Mouse (Mus musculus) layer of hippocampus, adult 11-12 months (tissue): ENCODE measurements at regions not wholly inside any gene's neighbourhood (a gene's known extent, or its start where the extent isn't known, plus 50 kb on each side); places are given as distances from the start of the nearest gene placed in this dataset.

Experiments used
- DNase-seq: peaks from one replicate; pipeline ENCODE4 v3.0.0; 2022; ENCODE audit warnings: low spot score

GRCm38 (mm10) chr4:105390378-105390777, 233.2 kb downstream of the Plpp3 start:
- DNase-seq, result no peak

GRCm38 (mm10) chr4:105394366-105394765, 237.2 kb downstream of the Plpp3 start:
- DNase-seq, result no peak

DNA sequence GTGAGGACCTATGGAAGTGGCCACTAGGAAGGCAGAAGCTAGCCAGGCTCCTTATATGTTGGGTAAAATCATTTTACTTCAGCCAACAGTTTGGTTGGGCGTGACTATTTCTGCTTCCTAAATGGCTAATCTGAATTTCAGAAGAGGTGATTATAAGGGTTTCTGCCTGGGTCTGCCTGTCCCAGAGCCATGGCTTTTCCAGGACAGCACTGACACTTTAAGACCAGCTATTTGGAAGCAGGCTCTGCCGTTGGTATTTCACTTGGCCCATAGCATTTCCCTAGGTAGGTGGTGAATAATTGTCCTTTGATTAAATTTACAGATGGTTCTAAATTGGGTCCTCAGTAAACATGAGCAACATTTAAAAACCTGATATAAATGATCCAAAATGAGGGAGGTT, 240.3 kb downstream of the Plpp3 start:
- no peak for DNase-seq

DNA sequence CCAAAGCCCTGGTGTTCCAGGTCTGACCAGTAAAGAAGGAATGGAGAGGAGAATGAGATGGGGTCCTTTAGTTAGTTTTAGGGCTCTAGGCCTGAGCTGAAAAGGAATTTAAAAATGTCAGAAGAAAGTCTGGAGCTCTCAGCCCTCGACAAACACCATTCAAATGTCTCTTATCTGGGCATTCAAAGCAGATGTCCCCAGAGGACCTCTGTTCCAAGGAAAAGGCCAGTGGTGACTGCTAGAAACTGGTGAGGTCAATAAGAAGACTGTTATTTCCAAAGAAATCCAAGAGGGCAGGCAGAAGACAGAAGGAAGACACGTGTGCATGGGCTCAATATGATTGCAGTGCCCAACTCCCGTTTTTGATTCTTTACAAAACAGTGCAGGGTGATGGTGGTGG, 244.9 kb downstream of the Plpp3 start:
- DNase-seq, result no peak

- DNase-seq, result no peak
These were observed 246.0 kb downstream of the Plpp3 start for GRCm38 (mm10) chr4:105403169-105403568.

- DNase-seq, result no peak
These were observed 246.5 kb downstream of the Plpp3 start for GRCm38 (mm10) chr4:105403686-105404085.

- no peak for DNase-seq
These were observed 248.6 kb downstream of the Plpp3 start for GRCm38 (mm10) chr4:105405728-105406127.

DNA sequence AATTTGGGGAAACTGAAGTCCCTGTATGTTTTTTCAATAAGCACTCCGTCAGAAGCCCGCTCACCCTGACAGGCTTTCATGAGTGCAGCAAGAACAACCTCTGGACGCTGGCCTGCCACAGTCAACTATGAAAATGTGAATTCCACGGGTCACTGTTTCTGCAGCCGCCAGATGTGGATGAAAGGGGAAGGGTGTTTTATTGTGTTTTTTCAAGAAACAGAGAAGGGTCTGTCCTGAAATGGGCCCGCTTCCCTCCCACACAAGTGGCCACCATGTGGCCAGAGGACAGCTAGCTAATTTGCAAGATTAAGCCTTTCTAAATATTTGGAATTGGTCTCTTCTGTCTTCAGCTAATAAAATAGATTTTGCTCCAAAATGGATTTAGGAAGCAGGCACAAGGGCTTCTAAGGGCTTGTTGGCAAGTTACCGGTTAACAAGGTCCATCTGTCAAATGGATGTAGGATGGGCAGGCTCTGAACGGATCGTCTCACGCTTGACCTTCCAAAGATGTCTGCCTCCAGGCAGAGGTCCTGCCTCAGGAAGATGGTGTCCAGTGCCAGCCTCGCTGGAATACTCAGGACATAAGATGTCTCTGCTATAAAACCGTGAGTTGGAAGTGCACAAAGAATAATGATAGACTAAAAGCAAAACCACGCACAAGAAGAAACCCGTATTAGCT, 249.8 kb downstream of the Plpp3 start:
- DNase-seq, result no peak

GRCm38 (mm10) chr4:105408896-105409295, 251.7 kb downstream of the Plpp3 start:
- no peak for DNase-seq

DNA sequence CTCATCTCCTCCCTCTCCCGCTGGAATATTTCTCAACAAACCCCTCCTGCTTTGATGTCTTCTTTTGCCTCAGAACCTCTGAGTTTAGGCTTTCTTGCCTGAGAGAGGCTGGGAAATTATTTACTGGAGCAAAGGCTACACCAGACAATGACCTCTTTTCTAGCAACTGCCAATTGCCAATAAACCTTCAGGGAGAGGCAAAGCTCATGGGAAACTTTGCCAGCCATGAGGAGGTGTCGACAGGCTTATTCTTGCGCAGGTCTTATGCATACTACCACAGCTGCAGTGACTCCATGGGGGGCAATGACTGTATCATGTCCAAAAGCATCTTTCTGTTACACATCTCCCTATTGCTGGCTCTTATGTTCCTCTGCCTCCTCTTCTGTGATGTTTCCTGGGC, 260.0 kb downstream of the Plpp3 start:
- DNase-seq, result no peak

DNA sequence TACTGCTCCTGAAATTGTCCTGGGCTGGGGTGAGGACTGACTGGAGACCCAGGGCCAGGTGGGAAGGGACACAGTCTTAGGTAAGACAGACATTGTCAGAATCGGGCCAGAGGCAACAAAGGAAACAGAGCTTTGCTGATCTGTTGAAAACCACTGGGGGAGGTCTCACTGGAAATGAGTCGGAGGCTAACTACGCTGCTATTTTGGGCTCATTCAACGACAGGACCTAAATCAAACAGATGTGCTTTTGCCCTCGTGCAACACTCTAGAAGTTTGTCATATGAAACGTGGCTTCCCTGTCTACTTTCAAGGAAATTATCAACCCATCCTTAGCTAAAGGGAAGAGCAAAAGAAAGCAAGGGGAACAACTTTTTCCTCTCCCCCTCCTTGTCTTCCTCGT, 265.3 kb downstream of the Plpp3 start:
- DNase-seq, result no peak

GRCm38 (mm10) chr4:105423727-105424201, 266.6 kb downstream of the Plpp3 start:
- DNase-seq, result no peak

DNA sequence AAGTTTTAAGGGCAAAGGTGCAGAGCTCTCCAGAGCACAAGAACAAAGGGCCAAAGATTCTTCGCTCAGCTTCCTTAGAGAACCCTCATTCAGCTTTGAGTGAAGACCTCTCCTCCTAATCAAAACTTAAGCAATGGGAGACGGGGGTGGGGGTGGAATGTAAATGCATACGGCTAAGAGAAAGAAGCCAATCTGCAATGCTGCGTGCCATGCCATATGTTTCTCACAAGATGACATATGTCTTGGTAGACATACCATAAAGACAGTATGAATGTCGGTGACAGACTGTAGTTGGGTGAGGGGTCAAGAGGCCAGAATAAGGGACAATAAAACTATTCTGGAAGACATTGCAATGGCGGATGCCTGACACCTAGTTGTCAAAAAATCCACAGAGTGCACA, 267.9 kb downstream of the Plpp3 start:
- DNase-seq, result no peak

GRCm38 (mm10) chr4:105427581-105427980, 270.4 kb downstream of the Plpp3 start:
- no peak for DNase-seq

DNA sequence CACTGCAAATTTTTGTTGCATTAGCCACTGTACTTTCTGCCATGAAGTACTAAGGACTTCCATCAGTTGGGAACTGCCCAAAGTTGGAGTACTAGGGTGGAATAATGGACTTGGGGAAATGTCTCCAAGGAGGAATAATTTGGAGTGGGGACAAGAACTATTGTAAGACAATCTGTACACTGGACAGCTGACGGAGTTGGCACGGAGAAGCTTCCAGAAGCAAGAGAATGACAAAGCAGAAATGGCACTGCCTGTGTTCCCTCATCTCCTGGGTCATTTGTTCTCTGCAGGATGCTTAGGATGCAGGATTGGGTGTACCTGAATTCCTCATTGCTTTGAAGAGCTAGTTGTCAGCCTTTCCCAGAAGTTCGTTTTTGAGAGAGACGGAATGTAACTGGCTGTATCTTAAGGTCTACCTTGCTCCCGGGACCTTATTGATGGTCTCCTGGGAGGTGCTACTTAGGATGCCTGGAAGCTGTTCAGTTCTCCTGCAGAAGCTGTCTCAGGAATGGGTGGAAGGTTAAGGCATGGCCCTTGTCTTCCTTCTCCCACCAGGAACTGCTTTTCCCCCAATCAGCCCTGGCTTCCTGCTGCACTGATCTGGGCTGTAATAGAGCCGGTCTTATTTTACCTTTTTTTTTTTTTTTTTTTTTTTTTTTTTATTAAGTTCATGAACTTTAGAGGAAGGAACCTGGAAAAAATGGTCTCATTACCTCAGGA, 272.4 kb downstream of the Plpp3 start:
- no peak for DNase-seq

DNA sequence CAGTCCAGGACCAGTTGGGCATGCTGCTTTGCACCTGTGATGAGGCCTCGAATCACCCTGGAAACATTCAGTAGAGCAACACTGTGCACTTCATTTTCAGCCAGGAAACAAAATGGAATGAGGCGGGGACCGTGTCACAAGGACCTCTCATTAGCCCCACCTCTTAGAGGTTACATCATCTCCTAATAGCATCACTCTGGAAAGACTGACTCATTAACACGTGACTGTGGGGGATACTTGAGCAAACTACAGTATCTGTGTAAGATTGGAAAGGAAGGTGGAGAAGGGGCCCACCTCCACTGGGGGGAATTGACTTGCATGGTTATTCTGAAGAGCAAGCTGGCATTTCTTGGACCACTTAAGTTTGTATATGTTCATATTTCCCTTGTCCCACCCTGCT, 275.3 kb downstream of the Plpp3 start:
- no peak for DNase-seq

DNA sequence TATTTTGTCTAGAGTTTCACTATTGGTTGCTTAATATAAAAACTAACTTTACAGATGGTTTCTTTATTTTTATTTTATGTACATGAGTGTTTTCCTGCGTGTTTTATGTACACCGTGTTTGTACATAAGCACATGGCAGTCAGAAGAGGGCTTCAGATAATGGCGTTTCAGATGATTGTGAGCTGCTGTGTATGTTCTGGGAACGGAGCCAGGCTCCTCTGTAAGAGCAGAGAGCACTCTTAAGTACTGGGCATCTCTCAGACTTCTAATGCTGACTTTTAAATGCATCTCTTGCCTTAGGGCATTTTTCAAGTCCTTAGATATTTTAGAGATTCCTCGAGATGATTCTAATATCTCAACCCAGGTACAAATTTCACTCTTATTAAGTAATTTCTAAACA, 280.0 kb downstream of the Plpp3 start:
- DNase-seq, result no peak

- no peak for DNase-seq
These were observed 292.1 kb downstream of the Plpp3 start for GRCm38 (mm10) chr4:105449046-105449860.

- no peak for DNase-seq
These were observed 293.7 kb downstream of the Plpp3 start for GRCm38 (mm10) chr4:105450881-105451280.

GRCm38 (mm10) chr4:105451871-105452270, 294.7 kb downstream of the Plpp3 start:
- DNase-seq, result no peak

GRCm38 (mm10) chr4:105456955-105457621, 299.9 kb downstream of the Plpp3 start:
- DNase-seq, result no peak

- DNase-seq, result no peak
These were observed 303.0 kb downstream of the Plpp3 start for GRCm38 (mm10) chr4:105459991-105460688.
